Mouse (Mus musculus): ENCODE data around the gene Myof.

Myof gene

GRCm38 (mm10) chr19:38003671-38004521, 39.5 kb downstream of the Myof start:
- peak; percentile 83 for DNase-seq (ENCODE audit: low spot score)

GRCm38 (mm10) chr19:38002816-38003215, 40.6 kb downstream of the Myof start:
- DNase-seq (ENCODE audit: low spot score), result no peak

- no peak for DNase-seq (ENCODE audit: low spot score)
These were observed 42.4 kb downstream of the Myof start for GRCm38 (mm10) chr19:38000990-38001389.

DNA sequence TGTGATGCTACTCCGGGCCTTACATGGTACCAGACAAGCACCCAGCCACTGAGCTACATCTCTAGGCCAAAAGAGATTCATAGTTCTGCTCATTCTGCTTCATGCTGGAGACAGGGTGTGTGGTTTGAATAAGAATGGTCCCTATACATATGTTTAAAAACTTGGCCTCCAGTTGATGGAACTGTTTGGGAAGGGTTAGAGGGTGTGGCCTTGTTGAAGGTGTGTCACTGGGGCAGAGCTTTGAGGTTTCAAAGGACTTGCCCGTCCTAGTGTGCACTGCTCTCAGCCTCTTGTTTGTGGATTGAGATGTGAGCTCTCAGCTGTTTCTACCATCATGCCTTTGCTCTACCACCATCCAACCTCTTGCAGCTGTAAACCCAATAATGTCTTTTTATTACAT, 43.4 kb downstream of the Myof start:
- DNase-seq (ENCODE audit: low spot score), result no peak

- DNase-seq (ENCODE audit: low spot score), result no peak
These were observed 49.1 kb downstream of the Myof start for GRCm38 (mm10) chr19:37994301-37994700.

DNA sequence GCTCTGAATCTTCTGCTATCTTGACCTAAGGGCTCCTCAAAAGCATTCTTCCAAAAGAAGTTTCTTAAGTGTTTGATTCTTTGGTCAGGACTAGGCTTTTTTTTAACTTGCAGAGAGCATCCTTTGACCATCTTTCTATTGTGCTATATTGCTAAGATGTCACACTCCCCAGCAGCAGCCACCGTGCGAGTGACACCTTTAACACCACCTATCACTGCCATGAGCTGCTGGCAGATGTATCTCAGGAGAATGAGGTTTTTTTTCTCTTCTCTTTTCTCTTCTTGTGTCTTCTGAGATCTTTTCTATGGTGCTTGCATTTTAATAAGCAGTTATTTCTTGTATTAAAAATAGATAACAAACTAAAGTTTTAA, 51.2 kb downstream of the Myof start:
- DNase-seq (ENCODE audit: low spot score), result no peak

DNA sequence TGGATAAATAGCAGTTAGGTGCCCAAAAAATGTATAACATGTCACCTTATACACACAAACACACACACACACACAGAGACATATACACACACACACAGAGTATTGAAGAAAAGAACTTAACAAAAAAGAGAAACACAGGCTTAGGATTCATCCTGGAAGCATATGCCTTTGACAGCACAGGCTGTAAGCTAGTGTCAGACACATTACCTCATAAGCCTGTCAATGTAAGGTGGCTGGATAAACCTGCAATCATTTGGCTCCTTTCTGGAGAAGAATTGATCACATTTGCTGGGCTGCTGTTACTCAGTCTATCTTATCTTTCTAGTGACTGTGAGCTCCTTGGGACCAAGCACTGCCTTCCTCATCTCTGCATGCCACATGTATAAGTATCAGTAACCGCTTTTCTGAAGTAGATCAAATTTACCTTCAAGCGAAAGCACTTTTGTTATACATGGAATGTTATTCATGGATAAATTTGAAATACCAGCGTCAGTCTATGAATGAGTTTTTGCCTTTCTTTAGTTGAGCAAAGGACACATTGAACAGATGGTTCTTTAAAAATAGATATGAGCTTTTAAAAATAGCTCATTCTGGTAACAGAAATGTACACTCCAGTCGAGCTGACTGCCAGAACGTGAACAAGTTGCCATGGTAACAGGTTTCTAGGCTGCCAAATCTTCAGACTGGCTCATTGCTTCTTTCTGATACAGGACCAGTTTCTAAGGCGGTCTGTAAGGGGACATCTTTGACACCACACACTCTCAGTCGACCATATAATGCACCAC, 51.8 kb downstream of the Myof start:
- peak; percentile 23 for DNase-seq (ENCODE audit: low spot score)

GRCm38 (mm10) chr19:37989971-37990370, 53.4 kb downstream of the Myof start:
- DNase-seq (ENCODE audit: low spot score), result no peak

DNA sequence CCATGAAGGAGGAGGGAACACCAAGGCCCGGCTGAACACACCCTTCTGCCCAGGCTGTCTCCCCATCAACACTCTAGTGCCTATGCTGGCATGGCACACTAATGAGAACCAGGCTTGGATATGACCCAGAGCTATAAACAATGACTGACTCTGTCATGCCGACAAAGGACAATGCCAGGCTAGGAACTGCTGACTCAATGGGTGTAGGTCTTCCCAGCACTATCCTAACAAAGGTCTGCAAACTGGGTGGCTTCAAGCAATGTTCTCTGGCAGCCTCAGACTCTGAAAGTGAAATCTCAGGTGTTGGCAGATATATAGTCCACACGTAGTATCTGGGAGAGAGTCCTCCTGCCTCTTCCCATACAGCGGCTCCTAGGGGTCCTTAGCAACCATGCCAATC, 55.2 kb downstream of the Myof start:
- no peak for DNase-seq (ENCODE audit: low spot score)

DNA sequence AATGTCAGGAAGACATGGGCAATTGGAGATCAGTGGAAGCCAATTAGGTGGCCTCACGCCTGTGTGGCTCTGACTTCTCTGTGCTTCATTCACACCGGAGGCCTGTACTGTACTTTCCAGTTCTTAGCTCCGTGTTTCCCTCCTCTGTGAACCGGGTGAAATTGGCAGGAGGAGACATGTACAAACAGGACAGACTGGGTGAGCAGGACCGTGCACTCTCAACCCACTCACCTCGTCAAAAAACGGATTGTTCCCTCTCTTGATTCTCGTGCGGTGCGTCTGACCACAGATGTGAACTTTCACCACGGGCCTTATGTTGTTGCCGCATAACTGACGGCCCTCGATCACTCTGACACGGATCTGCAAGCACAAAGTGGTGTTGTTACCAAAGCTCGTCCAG, 57.6 kb downstream of the Myof start:
- no peak for DNase-seq (ENCODE audit: low spot score)

DNA sequence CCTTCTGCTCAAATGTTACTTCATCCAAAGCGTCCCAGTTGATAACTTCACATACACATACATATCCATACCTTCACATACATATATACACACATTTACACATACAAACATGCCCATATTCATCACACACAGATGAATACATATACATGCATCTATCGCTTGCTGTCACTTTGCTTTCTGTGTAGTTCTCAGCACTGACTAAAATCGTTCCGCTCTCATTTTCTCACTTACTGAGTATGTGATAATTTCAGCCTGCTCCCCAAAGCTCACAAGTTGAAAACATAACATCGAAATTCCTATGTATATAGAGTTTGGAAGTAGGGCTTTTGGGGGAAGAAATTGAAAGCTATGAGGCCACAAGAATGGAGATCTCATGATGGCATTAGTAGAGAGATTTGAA, 67.4 kb downstream of the Myof start:
- DNase-seq (ENCODE audit: low spot score), result no peak

GRCm38 (mm10) chr19:37970571-37970970, 72.8 kb downstream of the Myof start:
- DNase-seq (ENCODE audit: low spot score), result no peak

DNA sequence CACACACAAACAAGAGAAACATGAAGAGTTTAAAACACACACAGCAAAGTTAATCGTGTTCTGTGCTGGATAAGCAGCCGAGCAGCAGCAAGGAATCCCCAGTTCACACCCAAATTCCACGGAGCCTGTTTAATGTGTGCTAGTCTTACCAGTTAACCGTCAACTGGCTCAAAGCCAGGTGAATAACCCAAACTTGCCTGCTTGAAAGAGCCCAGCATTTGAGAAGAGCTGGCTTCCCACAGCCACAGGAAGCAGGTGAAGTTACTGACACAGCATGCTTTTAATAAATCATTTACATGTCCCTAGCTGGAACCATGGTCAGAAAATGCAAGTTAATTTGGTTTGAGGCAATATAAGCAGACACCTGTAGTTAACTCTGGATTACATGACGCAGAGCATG, 73.4 kb downstream of the Myof start:
- no peak for DNase-seq (ENCODE audit: low spot score)

DNA sequence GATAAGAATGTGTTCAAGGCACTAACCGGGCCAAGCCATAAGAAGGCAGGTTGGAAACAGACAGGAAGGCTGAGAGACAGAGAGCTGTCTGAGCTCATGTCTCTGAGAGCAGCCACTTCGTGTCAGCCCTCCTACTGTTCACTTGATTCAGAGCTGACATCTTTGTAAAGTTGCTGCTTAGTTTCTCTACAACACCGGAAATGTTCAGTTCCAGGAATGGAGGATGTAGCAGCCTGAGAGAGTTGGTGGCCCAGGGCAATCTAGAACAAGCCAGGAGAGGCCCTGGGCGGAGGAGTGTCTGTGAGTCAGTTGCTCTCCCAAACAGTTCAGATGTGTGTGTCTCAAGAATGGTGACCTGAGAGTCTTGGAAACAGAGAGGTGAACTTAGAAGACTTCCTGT, 77.5 kb downstream of the Myof start:
- no peak for DNase-seq (ENCODE audit: low spot score)

DNA sequence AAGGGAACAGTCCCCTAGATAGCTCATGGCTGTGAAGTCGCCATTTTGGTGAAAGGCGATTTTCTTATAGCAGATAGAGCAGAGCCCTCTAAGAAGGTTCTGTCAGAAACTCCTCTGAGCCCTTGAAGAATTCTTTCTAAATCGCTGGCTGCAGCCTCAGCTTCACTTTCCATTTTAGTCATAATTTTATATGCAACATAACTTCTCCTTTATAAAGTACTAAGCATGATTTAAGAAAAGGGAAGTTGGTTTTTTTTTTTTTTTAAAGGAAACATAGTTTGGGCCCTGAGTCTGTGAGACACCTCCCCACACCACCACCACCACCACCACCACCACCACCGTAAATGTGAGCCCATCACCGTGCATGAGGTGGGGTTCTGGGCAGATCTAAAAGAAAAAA, 80.0 kb downstream of the Myof start:
- DNase-seq (ENCODE audit: low spot score), result no peak

GRCm38 (mm10) chr19:37960791-37961190, 82.6 kb downstream of the Myof start:
- no peak for DNase-seq (ENCODE audit: low spot score)

- no peak for DNase-seq (ENCODE audit: low spot score)
These were observed 83.7 kb downstream of the Myof start for GRCm38 (mm10) chr19:37959543-37960215.

DNA sequence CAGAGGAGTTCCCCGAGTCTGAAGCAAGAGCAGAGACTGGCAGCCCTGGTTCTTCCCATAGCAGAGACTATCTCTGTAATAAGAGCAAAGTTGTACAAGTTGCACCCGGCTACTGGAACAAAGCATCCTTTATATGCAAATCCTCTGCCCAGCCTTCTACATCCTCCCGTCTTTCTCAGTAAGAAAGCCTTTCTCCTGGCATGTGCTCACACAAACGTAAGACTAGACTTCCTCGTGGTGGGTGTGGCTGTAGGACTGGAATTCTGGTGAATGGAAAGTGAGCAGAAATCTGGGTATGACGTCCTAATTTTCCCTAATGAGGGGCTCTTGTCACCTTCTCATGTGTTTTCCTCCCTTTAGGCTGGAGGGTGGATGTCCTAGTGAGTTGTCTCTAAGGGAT, 84.3 kb downstream of the Myof start:
- DNase-seq (ENCODE audit: low spot score), result no peak

GRCm38 (mm10) chr19:37957256-37957655, 86.1 kb downstream of the Myof start:
- DNase-seq (ENCODE audit: low spot score), result no peak

DNA sequence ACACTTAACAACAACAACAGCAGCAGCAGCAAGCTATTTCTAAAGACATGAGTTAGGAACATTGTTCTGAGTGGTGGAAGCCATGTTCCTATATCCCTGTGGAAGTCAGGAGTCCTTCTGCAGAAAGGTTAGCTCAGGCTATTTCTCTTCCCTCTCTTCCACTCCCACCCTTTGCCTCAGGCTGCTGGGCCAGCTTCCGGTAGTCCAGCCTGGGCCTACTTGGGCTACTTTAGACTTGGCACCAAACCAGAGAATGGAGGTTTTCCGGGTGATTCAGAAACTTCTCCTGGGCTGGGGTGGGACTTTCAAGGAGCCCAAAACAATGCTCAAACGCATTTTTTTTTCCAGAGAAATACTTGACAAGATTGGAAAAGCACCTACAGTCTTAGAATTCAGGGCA, 87.4 kb downstream of the Myof start:
- DNase-seq (ENCODE audit: low spot score), result no peak

GRCm38 (mm10) chr19:37955425-37956001, 87.9 kb downstream of the Myof start:
- DNase-seq (ENCODE audit: low spot score), result peak; percentile 50

DNA sequence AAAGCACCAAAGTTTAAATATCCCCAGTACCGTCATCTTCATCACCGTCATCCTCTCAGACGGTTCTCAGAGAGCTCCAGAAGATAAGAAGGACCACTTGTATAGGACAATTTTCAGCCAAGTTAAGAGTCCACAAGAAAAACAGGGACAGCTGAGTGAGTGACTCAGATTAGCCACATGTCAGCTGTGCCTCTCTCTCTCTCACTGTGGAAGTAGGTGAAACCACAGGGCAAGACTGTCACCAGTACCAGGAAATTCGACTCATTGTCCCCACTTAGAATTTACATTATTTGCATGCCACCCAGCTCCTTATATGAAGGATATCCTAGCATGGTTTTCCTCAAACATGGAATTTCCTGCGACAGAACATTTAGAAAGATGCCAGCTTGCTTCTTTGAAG, 88.6 kb downstream of the Myof start:
- no peak for DNase-seq (ENCODE audit: low spot score)

- no peak for DNase-seq (ENCODE audit: low spot score)
These were observed 89.1 kb downstream of the Myof start for GRCm38 (mm10) chr19:37954236-37954635.
